Mouse (Mus musculus) adrenal gland, postnatal 10 days (tissue): ENCODE measurements around the gene Lmo2. TPM values are rescaled to one million over a fixed set of nuclear protein-coding genes. Genes with fewer than 3 reads are reported as not detected.

ENCODE experiments used
- DNase-seq: peaks from one replicate; pipeline ENCODE4 v3.0.0; 2021; ENCODE audit warnings: mixed read lengths
- long read RNA-seq, 2 experiments: library from polyadenylated mRNA; stranded (forward); transcript quantifications; one replicate each; pipeline ENCODE4 v2.0.0; 2021
- total RNA-seq, 2 experiments: library from RNA; stranded (reverse); gene quantifications; 2 replicates each; pipeline ENCODE4 v1.2.3; 2021

Lmo2 gene
- total RNA-seq = 10 to 100 TPM; 26.9 to 37.3 TPM
- long read RNA-seq, experiment 1, transcript Lmo2-203 (4 exons, 1,654 nt) = major isoform, 26 of 54 reads
- long read RNA-seq, experiment 1, transcript Lmo2-202 (3 exons, 1,706 nt) = minor isoform, 16 of 54 reads
- long read RNA-seq, experiment 1, transcript Lmo2-204 (4 exons, 848 nt) = minor isoform, 7 of 54 reads
- long read RNA-seq, experiment 1, partial matches to known transcripts = 1 of 54 reads
- long read RNA-seq, experiment 1, other reads (novel, unspliced or antisense) = 1 of 54 reads
- long read RNA-seq, experiment 2, transcript Lmo2-203 (4 exons, 1,654 nt) = major isoform, 10 of 30 reads
- long read RNA-seq, experiment 2, transcript Lmo2-204 (4 exons, 848 nt) = minor isoform, 5 of 30 reads
- long read RNA-seq, experiment 2, transcript Lmo2-202 (3 exons, 1,706 nt) = major isoform, 10 of 30 reads
- long read RNA-seq, experiment 2, partial matches to known transcripts = 2 of 30 reads
- long read RNA-seq, experiment 2, other reads (novel, unspliced or antisense) = 3 of 30 reads

GRCm38 (mm10) chr2:103957649-103958546 is at the start of gene Lmo2:
TSS of gene Lmo2 (plus strand) at chr2:103957986.
- no peak for DNase-seq

GRCm38 (mm10) chr2:103910601-103911000 is 47.2 kb upstream of the Lmo2 start:
- DNase-seq = no peak

GRCm38 (mm10) chr2:103912481-103913251 is 45.1 kb upstream of the Lmo2 start:
- no peak for DNase-seq

GRCm38 (mm10) chr2:103913252-103913650 is 44.5 kb upstream of the Lmo2 start:
- no peak for DNase-seq

- DNase-seq = no peak
Measured at GRCm38 (mm10) chr2:103916069-103916468, 41.7 kb upstream of the Lmo2 start.

GRCm38 (mm10) chr2:103917375-103917774 is 40.4 kb upstream of the Lmo2 start:
- no peak for DNase-seq

- DNase-seq = no peak
Measured at GRCm38 (mm10) chr2:103918375-103918774, 39.4 kb upstream of the Lmo2 start.

- no peak for DNase-seq
Measured at GRCm38 (mm10) chr2:103919488-103919887, 38.3 kb upstream of the Lmo2 start.

- DNase-seq = no peak
Measured at GRCm38 (mm10) chr2:103926586-103927113, 31.1 kb upstream of the Lmo2 start.

- DNase-seq = no peak
Measured at GRCm38 (mm10) chr2:103927610-103928145, 30.1 kb upstream of the Lmo2 start.

- DNase-seq = no peak
Measured at GRCm38 (mm10) chr2:103930306-103931019, 27.3 kb upstream of the Lmo2 start.

- peak; percentile 37 for DNase-seq
Measured at GRCm38 (mm10) chr2:103931511-103931911, 26.3 kb upstream of the Lmo2 start.

GRCm38 (mm10) chr2:103932025-103932424 is 25.8 kb upstream of the Lmo2 start:
- DNase-seq = no peak

- no peak for DNase-seq
Measured at GRCm38 (mm10) chr2:103932480-103932879, 25.3 kb upstream of the Lmo2 start.

- no peak for DNase-seq
Measured at GRCm38 (mm10) chr2:103934270-103934669, 23.5 kb upstream of the Lmo2 start.

- no peak for DNase-seq
Measured at GRCm38 (mm10) chr2:103934670-103935069, 23.1 kb upstream of the Lmo2 start.

- no peak for DNase-seq
Measured at GRCm38 (mm10) chr2:103935691-103936435, 21.9 kb upstream of the Lmo2 start.

- DNase-seq = no peak
Measured at GRCm38 (mm10) chr2:103936666-103937065, 21.1 kb upstream of the Lmo2 start.

- no peak for DNase-seq
Measured at GRCm38 (mm10) chr2:103937670-103938069, 20.1 kb upstream of the Lmo2 start.

GRCm38 (mm10) chr2:103938573-103938972 is 19.2 kb upstream of the Lmo2 start:
- no peak for DNase-seq
